Mouse (Mus musculus): ENCODE measurements at regions not wholly inside any gene's neighbourhood (a gene's known extent, or its start where the extent isn't known, plus 50 kb on each side); places are given as distances from the start of the nearest gene placed in this dataset.
"Not testable (repeated sequence)": the region's sequence is repeated elsewhere in the genome, so short reads cannot be mapped to it uniquely, and the experiment has no call there.

DNA sequence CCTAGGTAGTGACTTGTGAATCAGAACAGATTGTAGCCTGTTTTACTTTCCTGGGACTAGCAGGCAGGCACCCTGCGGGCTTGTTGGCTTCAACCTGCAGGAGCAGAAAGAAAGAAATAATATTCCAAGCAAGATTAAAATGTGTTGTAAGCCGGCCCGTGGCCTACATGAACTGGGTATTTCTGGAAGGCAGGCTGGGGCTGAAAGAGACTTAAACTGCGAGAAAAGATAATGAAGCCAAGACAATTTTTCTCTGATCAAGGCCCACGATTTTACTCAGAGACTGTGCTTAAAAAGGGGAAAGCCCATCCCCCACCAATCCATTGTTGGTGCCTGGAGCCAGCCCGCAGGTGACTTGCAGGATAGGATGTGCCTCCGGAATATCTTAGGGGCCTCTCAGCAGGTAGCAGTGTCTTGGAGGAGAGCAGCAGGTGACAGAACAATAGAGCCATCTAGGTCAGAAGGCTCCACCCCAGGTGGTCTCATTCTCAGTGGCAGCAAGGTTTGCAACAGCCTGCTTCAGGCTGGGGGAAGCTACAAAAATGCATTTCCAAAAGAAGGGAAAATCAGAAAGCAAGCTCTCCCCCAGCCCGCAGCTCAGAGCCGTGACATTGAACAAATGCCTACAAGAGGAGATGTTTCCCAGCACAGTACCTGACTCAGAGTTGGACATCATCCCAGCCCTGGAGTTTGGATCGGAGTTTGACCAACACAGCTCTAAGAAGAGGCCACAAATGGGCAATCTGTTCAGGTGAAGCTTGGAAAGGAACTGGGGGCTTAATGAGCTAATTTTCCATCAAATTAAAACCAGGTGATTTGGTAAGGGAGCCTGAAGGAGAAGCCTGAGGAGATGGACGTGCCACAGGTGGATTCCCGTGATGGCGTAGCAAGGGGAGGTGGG lies 121.4 kb upstream of the Slc1a3 start:
- DNase-seq, result no peak

DNA sequence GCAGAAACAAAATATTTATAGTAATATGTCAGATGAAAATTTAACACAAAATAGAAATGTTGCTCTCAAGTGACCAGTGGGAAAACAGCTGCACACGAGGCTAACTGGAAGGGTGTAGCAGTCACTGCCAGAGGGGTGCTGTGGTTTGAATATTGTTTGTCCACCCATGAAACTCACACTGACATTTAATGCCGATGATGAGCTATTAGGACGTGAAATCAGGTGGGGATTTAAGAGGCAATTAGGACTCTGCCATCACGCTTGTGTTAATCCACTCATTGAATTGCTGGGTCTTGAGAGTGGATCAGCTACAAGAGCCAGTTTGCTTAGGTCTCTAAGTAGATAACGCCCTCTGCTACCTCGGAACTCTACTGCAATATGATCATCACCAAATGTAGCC lies 114.3 kb upstream of the Slc1a3 start:
- no peak for DNase-seq

GRCm38 (mm10) chr15:8822795-8823194 lies 112.2 kb upstream of the Slc1a3 start:
- DNase-seq, result not testable (repeated sequence)

GRCm38 (mm10) chr15:8817542-8817941 lies 107.0 kb upstream of the Slc1a3 start:
- DNase-seq, result no peak

DNA sequence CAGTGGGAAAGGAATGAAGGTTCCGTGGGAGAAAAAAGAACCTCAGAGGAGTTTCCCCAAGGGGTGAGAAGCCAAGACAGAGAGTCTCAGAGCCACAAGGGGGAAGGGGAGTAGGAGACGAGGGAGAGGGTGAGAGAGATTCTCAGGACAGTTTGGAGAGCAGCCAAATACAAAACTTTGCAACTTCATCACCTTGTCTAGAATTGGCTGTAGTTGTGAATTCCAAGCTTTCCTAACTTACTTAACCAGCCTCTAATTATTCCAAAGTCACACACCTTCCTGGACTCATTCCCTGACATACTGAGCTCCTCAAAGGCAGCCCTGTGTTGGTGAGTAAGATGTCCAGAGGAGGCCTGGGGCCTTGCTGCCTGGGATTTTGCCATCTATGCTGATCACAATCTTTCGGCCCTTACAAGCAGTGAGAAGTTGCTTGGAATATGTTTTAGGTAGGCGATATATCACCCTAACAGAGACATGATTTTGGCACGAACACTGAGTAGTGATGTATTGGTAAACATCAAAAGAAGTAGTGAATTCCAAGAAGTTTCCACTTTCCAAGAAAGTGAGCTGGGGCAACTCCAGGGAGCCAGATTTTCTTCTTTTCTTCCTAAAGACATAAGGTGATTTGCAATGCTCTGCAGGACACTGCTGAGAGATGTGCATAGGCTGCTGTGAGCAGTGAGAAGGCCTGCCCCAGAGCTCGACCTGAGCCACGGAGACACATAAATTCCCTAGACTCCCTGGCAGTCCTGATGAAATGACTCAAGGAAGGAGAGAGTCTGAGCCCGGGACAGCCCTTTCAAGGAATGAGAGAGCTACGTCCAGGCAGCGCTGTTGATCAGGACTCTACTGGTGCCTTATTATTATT lies 106.2 kb upstream of the Slc1a3 start:
- no peak for DNase-seq

- DNase-seq, result no peak
Observed at GRCm38 (mm10) chr15:8815958-8816357, 105.4 kb upstream of the Slc1a3 start.

DNA sequence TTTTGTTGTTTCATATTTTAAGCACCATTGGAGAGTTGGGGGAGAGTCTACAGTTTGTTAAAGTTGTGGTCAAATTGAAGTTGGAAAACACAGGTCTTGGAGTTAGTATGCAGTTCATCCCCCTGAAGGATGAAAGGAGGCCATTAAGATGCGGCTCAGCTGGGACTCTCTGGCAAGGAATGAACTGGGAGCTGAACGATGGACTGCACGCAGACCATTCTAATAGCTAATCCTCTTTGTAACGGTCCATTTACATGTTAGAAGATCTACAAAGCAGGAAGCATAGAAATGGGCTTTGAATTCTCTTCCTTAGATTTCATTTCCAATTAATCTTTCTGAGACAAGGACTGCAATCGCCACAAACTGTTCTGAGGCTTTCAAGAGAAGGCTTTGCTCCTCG lies 104.7 kb upstream of the Slc1a3 start:
- no peak for DNase-seq

DNA sequence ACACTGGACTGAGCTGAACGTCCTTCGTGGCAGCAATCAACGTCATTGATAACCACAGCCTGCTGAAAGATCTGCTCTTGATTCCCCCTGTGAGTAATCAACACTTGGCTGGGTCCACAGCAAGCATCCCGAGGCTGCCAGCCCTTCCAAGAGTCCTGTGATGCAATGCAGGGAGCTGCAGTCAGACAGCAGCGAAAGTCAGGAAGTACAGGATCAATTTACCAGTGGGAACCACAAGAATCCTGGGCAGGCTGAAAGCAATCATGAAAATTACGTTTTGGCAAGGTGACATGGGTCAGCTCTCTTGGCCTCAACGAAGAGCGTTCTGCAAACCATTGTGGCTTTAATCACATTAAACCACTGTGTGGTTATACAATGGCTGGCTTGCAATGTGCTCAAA lies 95.8 kb upstream of the Slc1a3 start:
- DNase-seq, result peak in 1 of 2 experiments; percentile 1

DNA sequence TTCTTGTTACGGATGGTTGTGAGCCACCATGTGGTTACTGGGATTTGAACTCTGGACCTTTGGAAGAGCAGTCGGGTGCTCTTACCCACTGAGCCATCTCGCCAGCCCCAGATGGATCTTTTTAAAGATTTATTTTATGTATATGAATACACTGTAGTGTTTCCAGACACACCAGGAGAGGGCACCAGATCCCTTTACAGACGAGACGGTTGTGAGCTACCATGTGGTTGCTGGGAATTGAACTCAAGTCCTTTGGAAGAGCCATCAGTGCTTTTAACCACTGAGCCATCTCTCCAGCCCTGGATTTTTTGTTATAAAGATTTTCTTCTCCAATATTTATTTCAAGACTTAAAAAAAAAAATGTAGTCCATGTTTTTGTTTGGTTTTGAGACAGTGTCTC lies 95.0 kb upstream of the Slc1a3 start:
- DNase-seq, result not testable (repeated sequence)

GRCm38 (mm10) chr15:8802058-8802457 lies 91.5 kb upstream of the Slc1a3 start:
- DNase-seq, result no peak

DNA sequence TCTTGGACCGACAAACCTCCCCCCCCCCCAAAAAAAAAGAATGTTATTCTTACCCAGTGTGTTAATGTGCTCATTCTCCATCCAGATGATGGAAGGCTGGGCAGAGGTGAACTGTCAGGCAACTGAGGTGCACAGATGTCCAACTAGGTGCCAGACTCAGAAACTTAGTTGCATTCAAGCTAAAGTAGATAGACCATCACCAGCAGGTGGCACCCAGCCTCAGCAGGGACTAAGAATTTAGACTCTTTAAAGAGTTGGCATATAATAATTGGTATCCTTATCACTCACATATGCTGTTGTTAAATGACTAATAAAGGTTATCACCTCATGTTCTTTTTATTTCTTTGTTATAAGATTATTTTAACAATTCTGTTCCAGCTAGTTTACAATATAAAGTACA lies 86.5 kb upstream of the Slc1a3 start:
- DNase-seq, result no peak

DNA sequence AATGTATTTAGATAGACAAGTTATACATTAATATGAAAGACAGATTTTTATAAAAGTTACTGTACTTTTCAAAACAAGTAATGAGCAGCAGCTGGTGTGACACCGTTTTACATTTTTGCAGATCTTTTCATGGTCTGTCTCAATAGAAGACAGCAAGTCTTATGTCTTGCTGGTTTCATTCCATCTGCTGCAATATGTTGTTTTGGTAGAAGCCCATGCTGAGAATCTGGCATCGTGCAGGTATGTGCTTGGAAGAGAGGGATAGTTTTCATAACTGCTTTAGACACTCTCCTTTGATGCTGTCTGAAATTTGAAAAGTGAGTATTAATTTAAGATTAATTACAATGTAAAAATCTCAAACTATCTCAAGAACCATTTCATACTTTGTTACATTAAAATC lies 81.5 kb upstream of the Slc1a3 start:
- DNase-seq, result no peak

DNA sequence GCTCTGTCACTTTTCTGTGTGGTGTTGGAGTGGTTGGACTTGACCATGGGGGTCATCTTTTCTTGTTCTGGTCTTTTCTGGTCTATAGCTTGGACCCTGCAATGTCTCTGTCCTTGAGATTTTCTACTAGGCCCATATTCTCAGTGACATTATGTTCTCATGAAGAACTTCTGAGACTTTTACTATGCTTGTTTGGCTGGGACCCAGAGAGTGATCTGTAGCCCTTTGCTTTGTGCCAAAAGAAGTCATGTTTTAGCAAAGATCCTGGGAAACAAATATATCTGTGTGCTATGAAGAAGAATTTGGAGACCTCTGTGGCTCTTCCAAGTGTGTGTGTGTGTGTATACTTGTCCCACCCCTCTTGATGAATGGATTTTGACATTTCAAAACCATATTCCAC lies 79.4 kb upstream of the Slc1a3 start:
- DNase-seq, result no peak

DNA sequence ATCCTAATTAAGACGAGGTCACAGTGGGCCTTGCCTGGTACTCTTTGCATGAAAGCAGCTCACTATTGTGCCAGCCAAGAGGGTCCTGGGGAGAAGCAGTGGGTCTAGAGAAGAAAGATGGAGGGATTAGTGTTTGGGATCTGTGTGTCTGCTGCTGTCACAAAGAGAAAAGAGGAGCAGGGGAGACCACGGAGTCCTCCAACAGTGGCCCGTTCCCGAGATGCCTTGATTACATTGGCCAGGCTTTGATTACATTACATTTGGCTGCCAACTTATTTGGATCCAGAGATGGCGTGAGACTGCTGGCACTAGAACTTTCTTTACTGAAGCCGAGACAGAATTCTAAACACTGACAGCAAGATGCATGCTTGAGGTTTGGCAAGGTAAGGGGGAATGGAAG lies 78.4 kb upstream of the Slc1a3 start:
- DNase-seq, result no peak

GRCm38 (mm10) chr15:8785537-8785936 lies 75.0 kb upstream of the Slc1a3 start:
- no peak for DNase-seq

DNA sequence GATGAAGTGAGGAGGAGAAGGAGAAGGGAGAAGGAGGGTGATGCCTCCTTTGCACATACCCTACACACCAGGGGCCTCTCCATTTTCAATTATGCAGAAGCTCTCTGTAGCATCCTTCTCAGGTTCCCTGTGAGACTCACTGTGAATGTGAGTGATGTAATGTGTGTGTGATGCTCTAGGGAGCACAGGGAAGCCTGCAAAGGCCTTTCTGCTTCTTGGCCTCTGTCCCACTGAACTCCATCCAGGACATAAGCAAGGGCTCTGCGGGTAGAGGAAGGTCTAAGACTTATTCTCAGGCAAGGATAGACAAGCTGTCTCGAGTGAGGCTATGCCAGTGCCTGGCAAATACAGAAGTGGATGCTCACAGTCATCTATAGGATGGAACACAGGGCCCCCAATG lies 73.0 kb upstream of the Slc1a3 start:
- no peak for DNase-seq

DNA sequence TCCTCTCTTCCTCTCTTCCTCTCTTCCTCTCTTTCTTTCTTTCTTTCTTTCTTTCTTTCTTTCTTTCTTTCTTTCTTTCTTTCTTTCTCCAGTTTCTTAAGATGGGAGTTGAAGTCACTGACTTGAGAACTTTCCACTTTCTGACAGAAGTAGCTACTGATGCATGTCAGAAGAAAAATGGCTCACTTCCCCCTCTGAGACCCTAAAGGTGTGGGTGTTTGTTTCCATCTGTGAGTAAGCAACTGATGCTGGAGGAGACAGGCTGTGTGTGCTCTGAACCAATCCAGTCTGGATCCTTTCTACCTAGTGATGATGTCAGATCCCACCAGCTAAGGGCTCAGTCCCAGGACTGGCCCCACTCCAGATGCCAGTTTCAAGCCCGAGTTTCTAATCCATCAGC lies 72.5 kb upstream of the Slc1a3 start:
- DNase-seq, result no peak

GRCm38 (mm10) chr15:8782131-8782507 lies 71.6 kb upstream of the Slc1a3 start:
- DNase-seq, result no peak

- no peak for DNase-seq
Observed at GRCm38 (mm10) chr15:8781159-8782130, 70.9 kb upstream of the Slc1a3 start.

DNA sequence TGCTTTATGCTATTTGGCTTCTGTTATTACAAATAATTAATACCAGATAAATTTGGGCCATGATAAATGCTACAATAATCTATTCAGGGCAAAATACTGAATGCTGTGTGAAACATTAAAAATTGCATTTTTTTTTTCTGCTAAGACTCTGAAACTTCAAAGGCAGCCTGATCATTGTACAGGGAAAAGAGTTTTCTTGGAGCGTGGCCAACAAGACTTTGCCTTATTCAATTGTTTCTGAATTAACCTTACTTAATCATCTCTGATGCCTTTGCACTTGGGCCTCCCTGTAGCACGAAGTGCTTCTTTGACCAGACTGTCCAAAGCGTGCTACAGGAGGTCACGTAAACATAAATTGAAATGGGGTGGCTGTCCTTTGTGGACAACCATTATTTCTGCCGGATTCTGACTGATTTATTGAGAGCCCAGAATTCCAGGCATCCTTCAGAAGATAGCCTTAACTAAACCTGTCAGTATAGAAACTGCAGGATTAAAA lies 69.9 kb upstream of the Slc1a3 start:
- DNase-seq, result no peak

DNA sequence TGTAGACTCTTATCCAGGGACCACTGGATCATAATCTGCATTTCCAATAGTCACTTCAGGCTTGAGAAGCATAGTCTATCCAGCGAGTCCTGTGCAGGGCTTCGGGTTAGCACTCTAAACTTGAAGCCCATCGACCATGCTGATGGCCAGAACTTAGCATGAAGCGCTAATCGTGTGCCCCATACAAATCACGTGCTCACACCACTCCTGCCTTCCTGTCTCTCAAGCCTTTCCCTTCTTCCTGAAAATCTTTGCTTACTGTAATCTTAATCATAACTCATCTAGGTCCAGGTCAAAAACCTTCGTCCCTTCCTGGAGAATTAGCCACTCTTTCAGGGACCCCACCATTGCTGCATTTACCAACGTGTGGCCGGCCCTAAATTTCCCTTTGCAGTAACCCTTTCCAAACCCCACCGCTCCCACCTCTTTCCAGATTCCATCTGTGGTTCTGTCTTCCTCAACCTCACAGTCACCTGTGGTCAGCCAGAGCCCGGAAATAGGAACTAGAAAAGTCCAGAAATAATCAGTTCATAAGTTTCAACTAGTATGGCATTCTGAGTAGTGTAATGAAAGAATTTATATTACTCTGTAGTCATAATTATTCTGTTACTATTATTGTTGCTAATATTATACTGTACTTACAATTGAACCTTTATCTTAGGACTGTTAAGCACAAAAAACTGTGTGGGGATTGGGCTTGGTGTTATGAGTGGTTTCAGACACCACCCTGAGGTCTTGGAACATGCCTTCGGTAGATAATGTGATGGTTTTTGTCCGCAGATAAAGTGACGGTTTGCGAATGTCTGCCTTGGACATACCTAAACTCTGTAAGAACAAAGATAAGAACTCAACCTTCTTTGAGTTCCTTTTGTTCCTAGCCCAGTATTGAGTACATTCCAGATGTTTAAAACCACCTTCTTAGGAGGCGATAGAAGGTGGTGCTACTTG lies 57.3 kb upstream of the Slc1a3 start:
- no peak for DNase-seq
